Mouse (Mus musculus) hindbrain, embryonic 16.5 days (tissue): ENCODE data around the gene Olfr221. TPM values are rescaled to one million over a fixed set of nuclear protein-coding genes. Genes with fewer than 3 reads are reported as not detected.

Experiments
- ATAC-seq: fragments of 200-750 bp; cut with Nextera tagmentation; 2 replicates; pipeline ENCODE4 v1.8.0; 2017; ENCODE audit warnings: moderate TSS enrichment, moderate library complexity
- H3K27ac ChIP-seq: fragments of 300-500 bp; sonication (generic); 2 replicates; pipeline ENCODE4 v1.5.1; 2014; ENCODE audit warnings: low read depth, mild to moderate bottlenecking, control low read depth, low read length, moderate library complexity
- H3K27me3 ChIP-seq: fragments of 300-500 bp; sonication (generic); replicated peaks from 2 replicates; pipeline ENCODE4 v1.6.1; 2014; ENCODE audit warnings: low read length; ENCODE audit not compliant: control insufficient read depth, insufficient read depth
- H3K36me3 ChIP-seq: fragments of 300-500 bp; sonication (generic); 2 replicates; pipeline ENCODE4 v1.6.1; 2014; ENCODE audit warnings: mild to moderate bottlenecking, low read length, moderate library complexity, mixed read lengths; ENCODE audit not compliant: control insufficient read depth, insufficient read depth
- H3K4me1 ChIP-seq: fragments of 300-500 bp; sonication (generic); 2 replicates; pipeline ENCODE4 v1.6.1; 2014; ENCODE audit warnings: low read depth, low read length; ENCODE audit not compliant: control insufficient read depth, insufficient read depth
- H3K4me2 ChIP-seq: fragments of 300-500 bp; sonication (generic); 2 replicates; pipeline ENCODE4 v1.6.1; 2014; ENCODE audit warnings: mild to moderate bottlenecking, low read length, control low read depth, moderate library complexity
- H3K4me3 ChIP-seq: fragments of 300-500 bp; sonication (generic); 2 replicates; pipeline ENCODE4 v1.5.1; 2014; ENCODE audit warnings: mild to moderate bottlenecking, low read length, control low read depth, moderate library complexity
- H3K9ac ChIP-seq: fragments of 300-500 bp; sonication (generic); 2 replicates; pipeline ENCODE4 v1.6.1; 2014; ENCODE audit warnings: low read depth, mild to moderate bottlenecking, control low read depth, low read length, moderate library complexity
- H3K9me3 ChIP-seq: fragments of 300-500 bp; sonication (generic); 2 replicates; pipeline ENCODE4 v1.6.1; 2014; ENCODE audit warnings: mild to moderate bottlenecking, low read length, moderate library complexity; ENCODE audit not compliant: control insufficient read depth
- WGBS: fragments of 180-500 bp; shearing (Covaris S2); extraction: QIAGEN DNeasy Blood & Tissue Kit; methylation state at CpG from one replicate; pipeline ENCODE4 v1.1.7; 2014; 5-methylcytosine and 5-hydroxymethylcytosine counted together
- polyA plus RNA-seq: library from polyadenylated mRNA; unstranded; fragments of >200 nt; fragmentation: Nextera tagmentation; extraction: Ambion mirVana; gene quantifications from 2 replicates; pipeline ENCODE4 v1.2.1, GENCODE M21; 2015

Gene Olfr221
- polyA plus RNA-seq, 1 experiment from 2014 or later = not detected

GRCm38 (mm10) chr14:52009361-52009760 lies 32.9 kb downstream of the Olfr221 start:
- H3K4me1 ChIP-seq = peaks cover 64% of the 10 kb centered on the region
- H3K27ac ChIP-seq = peak overlapping the region; percentile 32; the same call in 1 of the 2 replicates
- H3K36me3 ChIP-seq = peaks cover 27% of the 10 kb centered on the region
- no peaks in the 10 kb centered on the region for H3K27me3 ChIP-seq
- H3K4me3 ChIP-seq = peak overlapping the region; percentile 6
- H3K9me3 ChIP-seq = no peaks in the 10 kb centered on the region
- 34% methylated on average over 26 of the region's 26 CpGs for WGBS
- H3K9ac ChIP-seq = peak overlapping the region; percentile 40
- ATAC-seq = no peak
- peak overlapping the region; percentile 57 for H3K4me2 ChIP-seq

DNA sequence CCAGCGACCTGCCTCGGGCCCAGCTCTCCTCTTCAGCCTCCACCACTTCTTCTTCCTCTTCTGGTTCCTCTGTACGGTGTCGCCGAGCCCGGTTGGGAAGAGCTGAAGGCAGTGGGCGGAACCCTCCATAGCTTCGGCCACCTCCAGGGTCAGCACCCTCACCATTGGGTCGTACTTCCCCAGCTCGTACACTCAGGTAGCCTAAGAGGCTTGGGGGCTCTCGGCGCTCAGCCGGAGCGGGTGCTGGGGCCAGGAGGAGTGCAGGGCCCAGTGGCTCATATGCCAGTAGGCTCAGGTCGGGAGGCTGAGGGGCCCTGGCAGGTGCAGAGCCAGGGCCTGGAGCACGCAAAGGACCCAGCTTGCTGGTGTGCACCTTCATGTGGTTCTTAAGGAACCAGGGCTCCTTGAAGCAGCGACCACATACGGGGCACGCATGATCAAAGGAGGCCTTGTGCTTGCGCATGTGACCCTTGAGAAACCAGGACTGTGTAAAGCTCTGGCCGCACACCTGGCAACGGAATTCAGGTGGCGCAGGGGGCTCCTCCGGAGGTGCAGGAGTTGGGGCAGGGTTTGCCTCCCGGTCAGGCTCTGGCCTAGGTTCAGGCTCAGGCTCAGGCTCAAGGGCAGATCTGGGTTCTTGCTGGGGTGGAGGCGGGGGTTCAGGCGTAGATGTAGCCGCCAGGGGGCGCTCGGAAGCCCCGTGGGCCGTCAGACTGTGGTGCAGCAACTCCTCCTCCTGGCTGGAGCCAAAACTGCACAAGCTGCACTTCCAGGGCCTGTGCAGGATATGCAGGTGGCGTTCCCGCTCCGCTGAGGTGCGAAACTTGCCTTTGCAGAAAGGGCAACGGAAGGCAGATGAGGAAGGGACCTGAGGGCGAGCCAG lies 33.7 kb downstream of the Olfr221 start:
- 53% methylated on average over 34 of the region's 38 CpGs for WGBS
- Histone ChIP-seq H3K4me2 (peak overlapping the region; percentile 57), H3K27me3 (no peaks in the 10 kb centered on the region), H3K4me3 (peak overlapping the region; percentile 6), H3K27ac (peak overlapping the region; percentile 32; the same call in 1 of the 2 replicates), H3K36me3 (peaks cover 27% of the 10 kb centered on the region), H3K9ac (peak overlapping the region; percentile 40), H3K4me1 (peaks cover 72% of the 10 kb centered on the region), H3K9me3 (no peaks in the 10 kb centered on the region)
- ATAC-seq = peak; percentile 15

GRCm38 (mm10) chr14:52006771-52007170 lies 35.5 kb downstream of the Olfr221 start:
- peaks cover 34% of the 10 kb centered on the region for H3K36me3 ChIP-seq
- no peak overlapping the region for H3K4me2 ChIP-seq
- no peak for ATAC-seq
- 92% methylated on average over 23 of the region's 23 CpGs for WGBS
- no peaks in the 10 kb centered on the region for H3K9me3 ChIP-seq
- no peak overlapping the region for H3K4me3 ChIP-seq
- peaks cover 60% of the 10 kb centered on the region for H3K4me1 ChIP-seq
- no peak overlapping the region for H3K9ac ChIP-seq
- H3K27me3 ChIP-seq = no peaks in the 10 kb centered on the region
- H3K27ac ChIP-seq = no peak overlapping the region; the same call in 1 of the 2 replicates

DNA sequence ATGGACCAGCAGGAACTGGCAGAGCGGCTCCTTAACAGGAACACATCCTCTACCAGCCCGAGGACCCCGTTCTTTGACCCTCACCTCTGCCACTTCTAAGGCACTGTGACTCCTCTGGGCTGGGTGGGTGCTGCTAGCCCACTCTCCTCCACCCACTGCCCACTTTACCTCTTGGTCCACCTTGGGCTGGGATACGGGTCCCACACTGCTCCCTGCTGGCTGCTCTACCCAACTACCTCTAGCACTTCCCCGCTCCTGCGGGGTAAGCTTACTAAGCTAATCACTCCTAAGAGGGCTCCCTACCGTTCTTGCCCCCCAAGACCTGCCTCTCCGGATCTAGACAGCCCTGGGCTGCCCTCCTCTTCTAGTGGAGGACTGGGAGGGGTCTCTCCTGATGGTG lies 36.0 kb downstream of the Olfr221 start:
- Histone ChIP-seq H3K27ac (peak overlapping the region; percentile 23; the same call in 1 of the 2 replicates), H3K27me3 (no peaks in the 10 kb centered on the region), H3K4me3 (no peak overlapping the region), H3K4me2 (no peak overlapping the region), H3K9ac (no peak overlapping the region), H3K4me1 (peaks cover 55% of the 10 kb centered on the region), H3K36me3 (peaks cover 34% of the 10 kb centered on the region), H3K9me3 (no peaks in the 10 kb centered on the region)
- 76% methylated on average over 8 of the region's 8 CpGs for WGBS
- ATAC-seq = no peak

DNA sequence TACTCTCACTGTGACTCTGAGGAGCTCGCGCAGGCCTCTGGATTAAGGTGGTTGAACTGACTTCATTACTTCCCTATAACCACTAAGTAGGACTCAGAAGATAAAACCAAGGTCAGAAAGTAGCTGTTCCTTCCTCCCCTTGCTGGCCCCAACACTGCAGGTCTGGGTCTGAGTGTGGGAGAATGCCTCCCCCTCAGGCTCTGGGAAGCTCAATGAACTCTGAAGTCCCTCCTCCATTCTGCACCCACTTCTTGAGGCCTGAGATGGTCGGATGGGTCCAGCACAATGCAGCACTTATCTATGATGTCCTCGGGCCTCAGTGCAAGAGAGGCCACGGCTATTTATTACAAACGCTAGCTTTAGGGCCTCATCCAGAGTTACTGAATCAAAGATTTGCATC lies 36.6 kb downstream of the Olfr221 start:
- Histone ChIP-seq H3K27me3 (no peaks in the 10 kb centered on the region), H3K4me3 (no peak overlapping the region), H3K4me1 (peaks cover 48% of the 10 kb centered on the region), H3K36me3 (peaks cover 39% of the 10 kb centered on the region), H3K9me3 (no peaks in the 10 kb centered on the region), H3K27ac (no peak overlapping the region), H3K4me2 (no peak overlapping the region), H3K9ac (no peak overlapping the region)
- WGBS = 77% methylated on average over 6 of the region's 6 CpGs
- no peak for ATAC-seq

- no peak overlapping the region for H3K4me3 ChIP-seq
- H3K4me1 ChIP-seq = peaks cover 44% of the 10 kb centered on the region
- peak overlapping the region; percentile 92 for H3K27ac ChIP-seq
- no peaks in the 10 kb centered on the region for H3K27me3 ChIP-seq
- WGBS = 59% methylated on average over 7 of the region's 7 CpGs
- no peak overlapping the region for H3K9ac ChIP-seq
- peaks cover 42% of the 10 kb centered on the region for H3K36me3 ChIP-seq
- no peaks in the 10 kb centered on the region for H3K9me3 ChIP-seq
- no peak for ATAC-seq
- no peak overlapping the region for H3K4me2 ChIP-seq
Measured at GRCm38 (mm10) chr14:52005141-52005540, 37.1 kb downstream of the Olfr221 start.

DNA sequence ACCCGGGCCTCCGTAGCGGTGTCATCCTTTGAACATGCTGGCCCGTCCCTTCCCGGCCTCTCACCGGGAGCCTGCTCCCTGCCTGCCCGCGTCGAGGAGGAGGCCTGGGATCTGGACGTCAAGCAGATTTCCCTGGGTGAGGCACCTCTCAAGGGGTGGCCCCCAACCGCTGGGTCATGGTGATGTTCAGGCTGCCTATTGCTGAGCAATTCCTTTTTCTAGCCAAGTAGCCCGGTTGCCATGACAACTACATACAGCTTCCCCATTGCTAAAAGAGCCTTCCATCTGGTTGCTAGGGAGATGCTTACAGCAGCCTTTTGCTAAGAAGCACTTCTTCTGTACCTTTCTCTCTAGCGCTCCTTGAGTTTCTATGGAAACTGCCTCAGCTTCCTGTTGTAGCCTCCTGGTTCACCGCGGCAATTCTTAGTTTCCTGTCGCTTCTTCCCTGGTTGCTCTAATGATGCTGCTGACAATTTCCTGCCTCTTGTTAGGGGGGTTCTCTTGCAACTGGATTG lies 38.2 kb downstream of the Olfr221 start:
- 7% methylated on average over 15 of the region's 16 CpGs for WGBS
- peak; percentile 88 for ATAC-seq
- H3K4me1 ChIP-seq = peaks cover 33% of the 10 kb centered on the region
- H3K27me3 ChIP-seq = no peaks in the 10 kb centered on the region
- peak overlapping the region; percentile 47 for H3K4me2 ChIP-seq
- H3K4me3 ChIP-seq = peak overlapping the region; percentile 12; the same call in 1 of the 2 replicates
- H3K9ac ChIP-seq = peak overlapping the region; percentile 42
- peaks cover 44% of the 10 kb centered on the region for H3K36me3 ChIP-seq
- H3K27ac ChIP-seq = peak overlapping the region; percentile 92
- H3K9me3 ChIP-seq = no peaks in the 10 kb centered on the region

- H3K36me3 ChIP-seq = peaks cover 66% of the 10 kb centered on the region
- 0 out of 2 replicates have a peak, but pooled peaks have one; percentile 1 for ATAC-seq
- no peaks in the 10 kb centered on the region for H3K27me3 ChIP-seq
- H3K4me2 ChIP-seq = no peak overlapping the region
- no peak overlapping the region for H3K9ac ChIP-seq
- no peak overlapping the region for H3K4me3 ChIP-seq
- H3K4me1 ChIP-seq = no peaks in the 10 kb centered on the region; the same call in 1 of the 2 replicates
- no peaks in the 10 kb centered on the region for H3K9me3 ChIP-seq
- H3K27ac ChIP-seq = no peak overlapping the region
- WGBS = 93% methylated on average over 14 of the region's 14 CpGs
Measured at GRCm38 (mm10) chr14:51997483-51997882, 44.8 kb downstream of the Olfr221 start.

DNA sequence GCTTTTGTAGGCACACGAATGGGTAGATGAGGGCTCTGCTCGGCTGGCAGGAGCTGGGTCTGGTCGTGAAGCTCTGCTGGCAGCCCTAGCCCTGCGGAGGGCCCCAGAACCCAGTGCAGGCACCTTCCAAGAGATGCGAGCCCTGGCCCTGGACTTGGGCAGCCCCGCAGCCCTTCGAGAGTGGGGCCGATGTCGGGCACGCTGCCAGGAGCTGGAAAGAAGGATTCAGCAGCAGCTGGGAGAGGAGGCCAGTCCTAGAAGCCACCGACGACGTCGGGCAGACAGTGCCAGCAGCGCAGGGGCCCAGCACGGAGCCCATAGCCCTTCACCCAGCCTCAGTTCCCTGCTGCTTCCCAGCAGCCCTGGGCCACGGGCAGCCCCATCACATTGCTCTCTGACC lies 45.4 kb downstream of the Olfr221 start:
- Histone ChIP-seq H3K27ac (no peak overlapping the region), H3K9me3 (no peaks in the 10 kb centered on the region), H3K4me3 (no peak overlapping the region), H3K9ac (no peak overlapping the region), H3K4me1 (no peaks in the 10 kb centered on the region; the same call in 1 of the 2 replicates), H3K27me3 (no peaks in the 10 kb centered on the region), H3K4me2 (no peak overlapping the region), H3K36me3 (peaks cover 66% of the 10 kb centered on the region)
- ATAC-seq = peak; percentile 54
- WGBS = 47% methylated on average over 17 of the region's 17 CpGs
